Mouse (Mus musculus): ENCODE measurements at regions not wholly inside any gene's neighbourhood (a gene's known extent, or its start where the extent isn't known, plus 50 kb on each side); places are given as distances from the start of the nearest gene placed in this dataset.

DNA sequence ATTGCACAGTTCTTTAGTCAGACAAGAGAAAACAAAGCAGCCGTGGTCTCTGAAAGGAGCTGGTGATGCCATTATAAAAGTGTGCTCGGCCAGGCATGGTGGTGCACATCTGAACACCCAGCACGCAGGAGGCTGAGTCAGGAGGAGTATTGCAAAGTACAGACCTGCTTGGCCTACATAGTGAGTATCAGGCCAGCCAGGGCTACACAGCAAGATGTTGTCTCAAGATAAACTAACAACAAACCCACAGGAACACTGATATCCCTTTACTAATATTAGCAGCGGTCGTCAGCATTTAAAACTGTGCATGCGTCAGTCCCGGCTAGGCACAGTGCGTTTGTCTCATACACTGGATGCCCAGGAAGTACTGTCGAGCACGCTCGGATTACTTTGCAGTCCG is 64.4 kb upstream of the Slc1a1 start:
- Histone ChIP-seq H3K9ac (replicated peaks; ENCODE audit: low read depth, low read length) (no peak overlapping the region), H3K36me3 (ENCODE audit: control insufficient read depth, insufficient read depth, low read length) (no peaks in the 10 kb centered on the region), H3K27ac (ENCODE audit: low read length) (no peak overlapping the region), H3K27me3 (ENCODE audit: control insufficient read depth, insufficient read depth, low read length) (no peaks in the 10 kb centered on the region), H3K4me3 (ENCODE audit: low read depth, low read length) (no peak overlapping the region), H3K9me3 (ENCODE audit: control insufficient read depth, low read depth, low read length) (no peaks in the 10 kb centered on the region), H3K4me2 (replicated peaks; ENCODE audit: low read depth, low read length) (no peak overlapping the region), H3K4me1 (ENCODE audit: control insufficient read depth, insufficient read depth, low read length) (no peaks in the 10 kb centered on the region)
- ATAC-seq (ENCODE audit: insufficient number of reproducible peaks, insufficient read depth, low FRiP score, low read depth), result no peak
- 85% methylated on average over 12 of the region's 12 CpGs for WGBS

DNA sequence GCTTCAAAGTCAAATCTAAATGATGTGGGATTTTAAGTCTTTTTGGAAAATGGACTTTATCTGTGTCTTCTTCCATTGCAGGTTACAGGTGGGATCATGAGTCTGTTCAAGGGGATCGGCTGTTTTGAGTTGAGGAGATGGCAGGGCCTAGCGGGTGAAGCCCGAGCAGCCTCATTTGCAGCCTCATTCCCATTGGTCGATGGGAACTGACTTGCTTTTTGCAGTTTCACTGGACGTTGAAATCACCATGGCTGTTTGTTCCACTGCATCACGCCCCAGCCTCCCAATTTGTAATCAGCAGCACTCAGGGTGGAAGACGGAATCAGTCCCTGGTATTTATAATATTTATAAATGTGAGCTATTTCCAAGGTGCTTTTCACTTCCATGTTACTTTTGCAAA is 63.0 kb upstream of the Slc1a1 start:
- no peak overlapping the region for H3K4me2 ChIP-seq (replicated peaks; ENCODE audit: low read depth, low read length)
- 40% methylated on average over 7 of the region's 7 CpGs for WGBS
- no peak for ATAC-seq (ENCODE audit: insufficient number of reproducible peaks, insufficient read depth, low FRiP score, low read depth)
- H3K27me3 ChIP-seq (ENCODE audit: control insufficient read depth, insufficient read depth, low read length), result no peaks in the 10 kb centered on the region
- H3K36me3 ChIP-seq (ENCODE audit: control insufficient read depth, insufficient read depth, low read length), result no peaks in the 10 kb centered on the region
- no peak overlapping the region for H3K27ac ChIP-seq (ENCODE audit: low read length)
- H3K4me1 ChIP-seq (ENCODE audit: control insufficient read depth, insufficient read depth, low read length), result no peaks in the 10 kb centered on the region
- no peak overlapping the region for H3K9ac ChIP-seq (replicated peaks; ENCODE audit: low read depth, low read length)
- no peak overlapping the region for H3K4me3 ChIP-seq (ENCODE audit: low read depth, low read length)
- H3K9me3 ChIP-seq (ENCODE audit: control insufficient read depth, low read depth, low read length), result no peaks in the 10 kb centered on the region

DNA sequence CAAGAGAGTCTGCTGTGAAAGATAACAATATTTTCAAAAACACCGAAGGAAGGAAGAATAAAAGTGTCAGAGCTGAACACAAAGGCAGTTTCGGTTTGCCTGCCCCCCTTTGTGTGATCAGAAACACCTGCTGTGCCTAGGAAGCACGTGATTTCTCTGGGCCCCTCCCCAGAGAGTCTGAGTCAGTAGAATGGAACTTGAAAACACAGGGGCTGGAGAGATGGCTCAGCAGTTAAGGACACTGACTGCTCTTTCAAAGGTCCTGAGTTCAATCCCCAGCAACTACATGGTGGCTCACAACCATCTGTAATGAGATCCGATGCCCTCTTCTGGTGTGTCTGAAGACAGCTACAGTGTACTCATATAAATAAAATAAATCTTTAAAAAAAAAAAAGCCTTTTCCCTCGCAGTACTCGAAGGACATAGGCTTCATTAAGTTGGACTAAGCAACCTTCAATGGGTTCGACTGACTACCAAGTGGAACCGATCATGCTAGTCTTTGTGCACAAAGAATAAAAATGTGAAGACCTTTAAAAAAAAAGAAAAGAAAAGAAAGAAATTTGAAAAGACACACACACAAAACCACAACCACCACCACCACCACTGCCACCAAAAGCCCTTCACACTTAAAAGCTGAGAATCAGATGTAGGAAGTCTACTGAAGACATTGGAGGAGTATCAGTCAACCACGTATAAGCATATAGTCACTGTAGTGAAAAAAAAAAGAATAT is 61.8 kb upstream of the Slc1a1 start:
- Histone ChIP-seq H3K4me3 (ENCODE audit: low read depth, low read length) (no peak overlapping the region), H3K36me3 (ENCODE audit: control insufficient read depth, insufficient read depth, low read length) (no peaks in the 10 kb centered on the region), H3K4me2 (replicated peaks; ENCODE audit: low read depth, low read length) (no peak overlapping the region), H3K27ac (ENCODE audit: low read length) (no peak overlapping the region), H3K9me3 (ENCODE audit: control insufficient read depth, low read depth, low read length) (no peaks in the 10 kb centered on the region), H3K9ac (replicated peaks; ENCODE audit: low read depth, low read length) (no peak overlapping the region), H3K4me1 (ENCODE audit: control insufficient read depth, insufficient read depth, low read length) (no peaks in the 10 kb centered on the region), H3K27me3 (ENCODE audit: control insufficient read depth, insufficient read depth, low read length) (no peaks in the 10 kb centered on the region)
- WGBS, result 48% methylated on average over 9 of the region's 9 CpGs
- no peak for ATAC-seq (ENCODE audit: insufficient number of reproducible peaks, insufficient read depth, low FRiP score, low read depth)

DNA sequence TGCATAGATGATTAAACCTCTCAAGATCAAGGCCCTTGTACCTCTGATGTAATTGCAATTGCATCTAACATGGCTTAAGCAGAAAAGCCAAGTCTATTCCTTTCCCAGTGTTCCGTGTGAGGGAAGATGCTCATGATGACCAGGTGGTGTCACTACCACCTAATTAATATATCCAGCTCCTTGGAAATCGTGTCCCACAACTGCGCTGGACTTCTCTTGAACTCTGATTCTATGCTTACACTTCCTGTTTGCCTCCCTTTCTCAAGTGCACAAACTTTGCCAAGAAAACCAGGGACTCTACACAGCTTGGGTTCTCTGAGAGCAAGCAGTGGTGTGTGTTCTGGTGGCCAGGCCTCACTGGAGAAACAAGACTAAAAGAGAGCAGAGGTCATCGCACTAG is 58.0 kb upstream of the Slc1a1 start:
- no peak overlapping the region for H3K9ac ChIP-seq (replicated peaks; ENCODE audit: low read depth, low read length)
- no peaks in the 10 kb centered on the region for H3K4me1 ChIP-seq (ENCODE audit: control insufficient read depth, insufficient read depth, low read length)
- no peaks in the 10 kb centered on the region for H3K27me3 ChIP-seq (ENCODE audit: control insufficient read depth, insufficient read depth, low read length)
- ATAC-seq (ENCODE audit: insufficient number of reproducible peaks, insufficient read depth, low FRiP score, low read depth), result no peak
- no peak overlapping the region for H3K4me2 ChIP-seq (replicated peaks; ENCODE audit: low read depth, low read length)
- WGBS, result 39% methylated on average over 4 of the region's 4 CpGs
- no peak overlapping the region for H3K4me3 ChIP-seq (ENCODE audit: low read depth, low read length)
- no peak overlapping the region for H3K27ac ChIP-seq (ENCODE audit: low read length)
- no peaks in the 10 kb centered on the region for H3K36me3 ChIP-seq (ENCODE audit: control insufficient read depth, insufficient read depth, low read length)
- H3K9me3 ChIP-seq (ENCODE audit: control insufficient read depth, low read depth, low read length), result no peaks in the 10 kb centered on the region

DNA sequence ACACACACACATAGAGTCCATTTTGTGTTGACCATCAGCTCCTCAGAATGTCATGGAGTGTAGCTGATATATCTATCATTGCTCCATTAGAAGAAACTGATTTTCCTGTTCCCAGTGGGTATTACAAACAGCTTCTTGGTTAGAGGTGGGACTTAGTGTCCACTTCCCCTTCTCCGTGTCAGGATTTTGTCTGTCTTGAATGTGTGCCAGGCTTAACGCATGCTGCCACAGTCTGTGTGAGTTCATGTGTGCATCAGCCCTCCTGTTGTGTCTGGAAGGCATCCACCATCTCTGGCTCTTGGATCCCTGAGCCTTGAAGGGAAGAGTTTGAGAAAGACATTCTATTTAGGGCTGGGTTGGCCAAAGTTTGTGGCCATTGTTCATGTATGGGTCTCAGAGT is 57.2 kb upstream of the Slc1a1 start:
- H3K9ac ChIP-seq (replicated peaks; ENCODE audit: low read depth, low read length), result no peak overlapping the region
- no peaks in the 10 kb centered on the region for H3K9me3 ChIP-seq (ENCODE audit: control insufficient read depth, low read depth, low read length)
- H3K4me2 ChIP-seq (replicated peaks; ENCODE audit: low read depth, low read length), result no peak overlapping the region
- H3K4me3 ChIP-seq (ENCODE audit: low read depth, low read length), result no peak overlapping the region
- no peaks in the 10 kb centered on the region for H3K27me3 ChIP-seq (ENCODE audit: control insufficient read depth, insufficient read depth, low read length)
- no peaks in the 10 kb centered on the region for H3K36me3 ChIP-seq (ENCODE audit: control insufficient read depth, insufficient read depth, low read length)
- no peak overlapping the region for H3K27ac ChIP-seq (ENCODE audit: low read length)
- 70% methylated on average over 2 of the region's 2 CpGs for WGBS
- ATAC-seq (ENCODE audit: insufficient number of reproducible peaks, insufficient read depth, low FRiP score, low read depth), result no peak
- no peaks in the 10 kb centered on the region for H3K4me1 ChIP-seq (ENCODE audit: control insufficient read depth, insufficient read depth, low read length)

DNA sequence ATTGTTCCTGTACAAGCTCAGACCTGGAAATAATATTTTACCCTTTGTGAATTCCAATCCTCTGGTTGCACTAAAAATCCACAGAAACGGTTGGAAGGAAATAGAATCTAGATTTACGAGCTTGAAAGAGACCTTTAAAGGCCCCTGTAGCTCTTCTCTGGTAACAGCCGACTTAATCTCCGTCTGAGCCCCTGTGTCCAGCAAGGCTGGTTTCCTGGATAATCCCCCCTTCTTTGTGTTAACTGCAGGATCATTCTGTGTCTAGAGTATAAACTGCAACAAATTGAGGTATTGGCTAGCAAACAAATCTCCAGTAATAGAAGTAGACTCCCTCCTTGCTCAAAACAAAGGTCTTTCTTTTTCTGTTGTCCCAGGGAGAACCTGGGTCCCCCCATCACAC is 56.5 kb upstream of the Slc1a1 start:
- Histone ChIP-seq H3K4me1 (ENCODE audit: control insufficient read depth, insufficient read depth, low read length) (no peaks in the 10 kb centered on the region), H3K4me3 (ENCODE audit: low read depth, low read length) (no peak overlapping the region), H3K4me2 (replicated peaks; ENCODE audit: low read depth, low read length) (no peak overlapping the region), H3K9me3 (ENCODE audit: control insufficient read depth, low read depth, low read length) (no peaks in the 10 kb centered on the region), H3K27ac (ENCODE audit: low read length) (no peak overlapping the region), H3K27me3 (ENCODE audit: control insufficient read depth, insufficient read depth, low read length) (no peaks in the 10 kb centered on the region), H3K9ac (replicated peaks; ENCODE audit: low read depth, low read length) (no peak overlapping the region), H3K36me3 (ENCODE audit: control insufficient read depth, insufficient read depth, low read length) (no peaks in the 10 kb centered on the region)
- WGBS, result 53% methylated on average over 4 of the region's 4 CpGs
- no peak for ATAC-seq (ENCODE audit: insufficient number of reproducible peaks, insufficient read depth, low FRiP score, low read depth)

DNA sequence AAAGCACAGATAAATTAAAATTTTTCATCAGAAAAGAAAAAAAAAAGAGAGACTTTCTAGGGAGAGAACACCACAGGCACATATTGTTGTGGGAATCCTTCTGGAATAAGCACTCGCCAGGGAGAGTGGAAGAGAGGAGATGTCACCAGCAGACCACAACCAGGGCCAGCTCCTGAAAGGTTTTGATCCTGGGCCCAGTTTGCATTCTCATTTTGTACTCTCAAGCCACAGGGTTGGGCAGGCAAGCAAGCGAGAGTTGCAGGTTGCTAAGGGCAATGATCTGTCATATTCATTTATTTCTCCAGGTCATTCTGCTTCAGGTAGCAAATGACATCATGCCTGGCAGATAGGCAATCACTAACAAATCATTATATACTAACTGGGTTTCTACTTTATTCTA is 52.9 kb upstream of the Slc1a1 start:
- Histone ChIP-seq H3K4me2 (replicated peaks; ENCODE audit: low read depth, low read length) (no peak overlapping the region), H3K27me3 (ENCODE audit: control insufficient read depth, insufficient read depth, low read length) (no peaks in the 10 kb centered on the region), H3K9ac (replicated peaks; ENCODE audit: low read depth, low read length) (no peak overlapping the region), H3K36me3 (ENCODE audit: control insufficient read depth, insufficient read depth, low read length) (no peaks in the 10 kb centered on the region), H3K4me3 (ENCODE audit: low read depth, low read length) (no peak overlapping the region), H3K9me3 (ENCODE audit: control insufficient read depth, low read depth, low read length) (no peaks in the 10 kb centered on the region), H3K4me1 (ENCODE audit: control insufficient read depth, insufficient read depth, low read length) (no peaks in the 10 kb centered on the region), H3K27ac (ENCODE audit: low read length) (no peak overlapping the region)
- ATAC-seq (ENCODE audit: insufficient number of reproducible peaks, insufficient read depth, low FRiP score, low read depth), result no peak
- 76% methylated on average over 2 of the region's 2 CpGs for WGBS
